Mouse (Mus musculus) retina, embryonic 14.5 days (tissue): Measurements from ENCODE around the gene Lmtk2.
A peak's percentile ranks its signal among the peaks of the same experiment; 100 is the strongest.

Source experiments
- DNase-seq: peaks from one replicate; pipeline ENCODE4 v3.0.0-alpha.2; 2015; ENCODE audit warnings: low spot score

Lmtk2 gene

DNA sequence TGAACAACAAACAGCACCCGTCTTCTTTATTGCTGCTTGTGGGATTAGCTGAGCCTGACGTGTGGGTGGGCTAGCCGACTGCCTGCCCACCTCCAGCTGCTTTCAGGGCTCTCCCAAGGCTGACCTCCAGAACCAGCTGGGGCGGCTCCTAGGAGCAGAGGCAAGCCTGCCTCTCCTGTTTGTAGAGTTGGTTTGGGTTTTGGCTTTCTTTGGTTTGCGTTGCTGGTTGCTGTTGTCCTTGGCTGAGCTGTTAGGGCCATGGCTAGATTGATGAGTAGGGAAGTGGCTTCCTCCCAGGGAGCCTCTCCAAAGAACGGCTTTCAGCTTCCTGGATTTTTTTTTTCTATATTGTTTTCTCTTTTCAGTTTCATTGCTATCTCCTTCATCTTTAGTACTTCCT is 78.0 kb downstream of the Lmtk2 start:
- no peak for DNase-seq

GRCm38 (mm10) chr5:144181249-144181648 is 81.0 kb downstream of the Lmtk2 start:
- DNase-seq, result no peak

GRCm38 (mm10) chr5:144182542-144183247 is 82.5 kb downstream of the Lmtk2 start:
- DNase-seq, result no peak

GRCm38 (mm10) chr5:144183248-144183559 is 83.0 kb downstream of the Lmtk2 start:
- DNase-seq, result no peak

- DNase-seq, result no peak
Observed at GRCm38 (mm10) chr5:144183647-144184335, 83.6 kb downstream of the Lmtk2 start.

DNA sequence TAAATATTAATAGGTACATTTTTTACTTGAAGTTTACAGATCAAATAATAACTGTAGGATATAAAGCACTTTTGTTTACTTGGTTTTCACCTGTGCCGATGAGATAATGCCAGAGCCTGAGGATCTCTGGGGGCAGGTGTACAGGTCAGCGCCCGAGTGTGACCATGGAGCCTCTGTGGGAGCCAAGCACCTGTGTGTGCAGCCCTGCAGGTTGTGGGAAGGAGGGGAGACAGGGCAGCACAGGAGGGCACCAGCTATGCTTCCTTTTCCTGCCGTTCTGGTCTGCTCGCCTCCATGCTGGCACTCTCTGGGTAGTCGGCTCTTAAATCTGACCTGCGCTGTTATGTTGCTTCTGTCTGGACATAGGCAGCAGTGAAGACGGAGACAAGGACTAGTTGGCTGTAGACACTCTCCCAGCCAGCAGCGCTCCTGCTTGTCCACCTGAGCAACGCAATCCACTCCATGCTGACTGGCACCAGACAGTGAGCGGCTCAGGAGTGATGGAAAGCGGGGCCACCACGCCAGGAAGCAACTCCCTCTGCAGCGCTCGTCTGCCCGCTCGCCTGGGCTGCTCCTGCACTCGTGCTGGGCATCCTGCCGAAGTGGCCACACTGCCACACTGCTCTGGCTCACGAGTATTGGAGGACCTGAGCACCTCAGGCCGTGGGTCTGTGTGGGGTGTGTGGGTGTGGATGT is 84.3 kb downstream of the Lmtk2 start:
- DNase-seq, result no peak

DNA sequence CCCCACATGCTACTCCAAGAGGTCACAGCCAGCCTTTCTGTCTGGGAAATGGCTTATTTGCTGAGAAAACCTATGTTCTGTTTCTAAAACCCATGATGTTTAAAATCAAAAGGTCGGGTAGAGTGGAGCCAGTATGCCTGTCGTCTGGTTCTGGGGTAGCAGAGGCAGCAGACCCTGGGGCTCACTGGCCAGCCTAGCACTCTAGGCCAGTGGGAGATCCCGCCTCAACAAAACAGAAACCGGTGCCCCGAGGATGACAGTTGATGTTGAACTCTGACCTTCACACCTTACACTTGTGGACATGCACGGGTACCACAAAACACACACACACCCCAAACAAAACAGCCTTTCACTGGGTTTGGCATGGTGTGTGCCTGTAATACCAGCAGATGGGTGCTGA is 88.2 kb downstream of the Lmtk2 start:
- DNase-seq, result no peak

GRCm38 (mm10) chr5:144189327-144189726 is 89.1 kb downstream of the Lmtk2 start:
- no peak for DNase-seq

- peak; percentile 66 for DNase-seq
Observed at GRCm38 (mm10) chr5:144189950-144190583, 89.8 kb downstream of the Lmtk2 start, which contains the start of gene Bhlha15. Bhlha15 (plus strand) TSS chr5:144190286.

DNA sequence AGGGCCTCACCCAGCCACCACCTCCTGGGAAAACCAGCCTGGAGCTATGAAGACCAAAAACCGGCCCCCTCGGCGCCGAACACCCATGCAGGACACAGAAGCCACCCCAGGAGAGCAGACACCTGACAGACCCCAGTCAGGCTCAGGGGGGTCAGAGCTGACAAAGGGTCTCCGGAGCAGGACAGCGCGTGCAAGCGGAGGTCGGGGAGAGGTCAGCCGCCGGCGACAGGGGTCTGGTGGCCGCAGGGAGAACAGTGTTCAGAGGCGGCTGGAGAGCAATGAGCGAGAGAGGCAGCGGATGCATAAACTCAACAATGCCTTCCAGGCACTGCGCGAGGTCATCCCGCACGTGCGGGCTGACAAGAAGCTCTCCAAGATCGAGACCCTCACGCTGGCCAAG is 90.8 kb downstream of the Lmtk2 start:
- no peak for DNase-seq

DNA sequence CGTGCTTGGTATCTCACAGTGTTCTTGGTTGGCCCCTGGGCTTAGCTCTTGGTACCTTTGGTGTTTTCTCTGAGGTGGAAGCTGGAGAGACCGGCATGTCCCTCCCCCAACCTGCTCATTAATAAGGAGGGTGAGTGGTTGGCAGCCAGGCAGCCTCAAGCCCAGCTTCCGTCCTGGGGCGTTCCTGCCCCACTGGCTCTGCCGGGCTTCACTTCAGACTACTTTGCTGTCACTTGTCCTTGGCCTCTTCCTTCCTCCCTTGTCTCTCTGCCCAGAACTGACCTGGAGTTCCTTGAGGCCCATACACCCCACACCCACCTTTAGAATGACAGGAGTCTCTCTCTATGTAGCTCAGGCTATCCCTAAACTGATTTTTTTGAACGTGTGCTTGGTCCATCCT is 92.4 kb downstream of the Lmtk2 start:
- no peak for DNase-seq

DNA sequence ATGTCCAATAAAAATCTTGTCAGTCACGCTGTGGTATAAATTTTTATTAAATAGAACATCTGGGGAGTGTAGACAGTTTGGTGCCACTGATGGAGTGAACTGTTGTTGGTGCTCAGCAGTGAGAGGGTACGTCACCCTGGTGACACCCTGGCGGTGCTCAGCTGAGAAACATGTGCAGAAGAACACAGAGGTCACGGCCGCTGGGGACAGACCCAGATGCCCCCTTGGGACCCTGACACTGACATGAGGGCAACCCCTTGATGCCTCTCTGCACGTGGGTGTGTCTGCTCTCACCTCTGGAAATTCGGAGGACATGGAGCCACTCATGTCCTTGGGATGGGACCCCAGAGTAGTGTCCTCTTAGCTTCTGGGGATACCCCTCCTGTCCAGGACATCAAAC is 94.2 kb downstream of the Lmtk2 start:
- DNase-seq, result no peak

- no peak for DNase-seq
Observed at GRCm38 (mm10) chr5:144195567-144195966, 95.3 kb downstream of the Lmtk2 start.

- no peak for DNase-seq
Observed at GRCm38 (mm10) chr5:144200616-144201015, 100.4 kb downstream of the Lmtk2 start.

DNA sequence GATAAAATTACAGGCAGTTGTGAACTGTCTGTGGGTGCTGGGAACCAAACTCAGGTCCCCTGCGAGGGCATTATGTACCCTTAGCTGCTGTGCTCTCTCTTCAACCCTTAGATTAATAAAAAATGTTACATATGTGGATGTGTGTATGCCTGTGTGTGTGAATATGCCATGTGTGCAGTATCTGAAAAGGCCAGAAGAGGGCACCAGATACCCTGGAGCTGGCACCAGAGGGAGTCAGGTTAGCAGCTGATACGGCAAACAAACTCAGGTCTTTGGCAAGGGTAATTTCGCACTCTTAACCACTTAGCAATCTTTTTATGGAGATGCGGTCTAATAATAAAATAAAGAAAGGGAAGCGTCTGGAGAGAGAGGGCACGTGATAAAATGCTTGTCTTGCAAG is 102.2 kb downstream of the Lmtk2 start:
- no peak for DNase-seq

DNA sequence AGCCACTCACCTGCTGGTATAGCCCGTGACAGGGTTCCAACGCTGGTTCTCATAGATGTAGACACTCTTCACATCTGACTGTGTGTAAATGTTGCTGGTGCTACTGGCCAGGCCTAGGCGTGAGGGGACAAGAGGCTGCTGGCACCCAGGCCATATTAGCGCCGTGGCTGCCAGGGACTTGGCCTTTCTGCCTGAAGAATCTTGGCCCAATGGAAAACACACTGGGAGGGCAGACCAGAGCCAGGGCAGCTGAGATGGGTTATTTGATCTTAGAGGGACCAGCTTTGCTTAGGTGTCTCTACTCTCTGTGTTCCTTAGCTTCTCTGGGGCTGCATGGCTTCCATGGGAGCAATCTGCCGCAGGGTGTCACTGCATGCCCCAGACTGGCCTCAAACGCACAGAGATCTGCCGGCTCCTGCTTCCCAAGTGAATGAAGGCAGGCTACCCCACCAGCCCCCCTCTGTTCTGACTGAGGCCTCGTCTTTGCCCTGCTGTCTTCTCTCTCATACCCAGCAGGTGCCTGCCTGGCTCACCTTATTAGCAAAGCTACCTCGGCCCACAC is 103.2 kb downstream of the Lmtk2 start:
- DNase-seq, result no peak

DNA sequence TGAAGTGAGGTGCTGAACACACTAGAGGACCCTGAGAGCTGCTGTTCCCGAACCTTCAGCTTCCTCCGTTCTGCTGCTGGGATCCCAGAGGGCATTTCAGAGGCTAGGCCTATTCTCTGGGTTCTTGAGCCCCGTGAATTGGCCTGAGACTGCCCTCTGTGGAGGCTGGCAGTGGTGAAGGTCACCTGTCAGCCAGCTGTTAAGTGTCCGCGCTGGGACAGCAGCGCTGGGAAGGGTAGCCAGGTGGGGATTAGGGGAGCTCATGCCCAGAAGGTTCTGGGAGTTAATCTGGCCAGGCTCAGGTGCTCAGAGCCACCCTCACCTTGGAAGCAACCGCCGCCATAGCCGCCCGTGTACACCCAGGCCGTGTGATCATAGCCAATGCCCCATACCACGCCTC is 104.1 kb downstream of the Lmtk2 start:
- no peak for DNase-seq

- DNase-seq, result no peak
Observed at GRCm38 (mm10) chr5:144204911-144205310, 104.7 kb downstream of the Lmtk2 start.

GRCm38 (mm10) chr5:144206069-144206468 is 105.8 kb downstream of the Lmtk2 start:
- no peak for DNase-seq

GRCm38 (mm10) chr5:144207478-144207877 is 107.2 kb downstream of the Lmtk2 start:
- peak; percentile 74 for DNase-seq

GRCm38 (mm10) chr5:144214453-144214852 is 114.2 kb downstream of the Lmtk2 start:
- peak; percentile 81 for DNase-seq

DNA sequence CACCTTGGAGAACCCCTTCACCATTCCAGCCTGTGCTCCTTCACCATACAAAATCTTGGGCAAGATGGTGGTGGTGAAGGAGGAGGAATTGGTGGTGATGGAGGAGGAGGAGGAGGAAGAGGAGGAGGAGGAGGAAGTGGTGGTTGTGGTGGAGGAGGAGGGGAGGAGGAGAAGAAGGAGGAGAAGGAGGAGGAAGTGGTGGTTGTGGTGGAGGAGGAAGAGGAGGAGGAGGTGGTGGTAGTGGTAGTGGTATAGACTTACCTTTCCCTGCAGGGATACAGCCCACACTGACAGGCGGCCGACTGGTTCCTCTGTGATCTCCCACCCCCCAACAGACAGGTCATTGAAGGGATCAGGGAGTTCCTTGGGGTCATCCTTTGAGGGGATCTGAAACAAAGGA is 115.8 kb downstream of the Lmtk2 start:
- DNase-seq, result no peak
